Mouse (Mus musculus): ENCODE measurements at regions not wholly inside any gene's neighbourhood (a gene's known extent, or its start where the extent isn't known, plus 50 kb on each side); places are given as distances from the start of the nearest gene placed in this dataset.

DNA sequence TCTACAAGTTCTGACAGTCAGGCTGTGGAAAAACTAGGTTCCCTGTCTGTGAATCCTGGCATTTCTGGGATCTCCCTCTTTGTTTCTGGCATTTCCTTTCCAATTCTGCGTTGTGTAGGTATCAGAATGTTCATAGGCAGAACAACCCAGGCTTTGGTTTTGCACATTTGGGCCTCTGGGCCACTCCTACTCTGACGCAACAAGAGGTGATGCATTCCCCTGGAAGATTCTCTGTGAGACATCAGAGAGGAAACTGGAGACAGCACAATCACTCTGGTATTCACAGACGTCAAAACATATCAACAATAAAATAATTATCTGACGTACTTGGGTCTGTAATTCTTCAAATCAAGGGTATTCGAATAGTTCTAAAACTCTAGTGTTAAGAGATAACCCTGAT is 2202.4 kb upstream of the Gm7489 start:
- TF ChIP-seq POLR2A (IDR thresholded peaks at IDR 0.05; ENCODE audit: control insufficient read depth, extremely low read depth, insufficient read depth, low read length, poor library complexity) (no peak), CTCF (IDR thresholded peaks at IDR 0.05; ENCODE audit: borderline replicate concordance, control insufficient read depth, extremely low read depth, insufficient read depth, low read length, poor library complexity) (no peak)

Measured in thymus, adult 2 months (tissue).